In the genomic region with DNA sequence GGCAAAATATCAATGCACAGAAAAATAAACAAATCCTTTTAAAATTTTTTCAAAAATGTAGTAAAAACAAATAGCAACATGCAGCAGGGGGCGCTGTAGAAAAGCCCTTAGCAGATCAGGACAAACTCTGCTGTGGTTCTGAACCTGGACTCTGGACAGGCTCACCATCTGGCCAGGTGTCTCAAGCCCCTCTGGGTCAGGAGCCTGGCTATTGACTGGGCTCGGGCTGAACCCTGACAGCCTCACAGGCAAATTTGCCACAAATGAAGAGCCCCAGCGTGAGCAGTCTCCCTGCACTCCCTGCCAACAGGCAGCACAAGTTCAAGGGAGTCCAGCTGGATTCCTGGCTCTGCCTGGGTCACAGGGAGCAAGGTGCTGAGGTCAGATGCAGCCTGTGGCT, we compare ENCODE assay signal across 9 mouse cellular contexts. TPM values are rescaled to one million over a fixed set of nuclear protein-coding genes. Genes with fewer than 3 reads are reported as not detected.
DNase-seq lines count a peak whose midpoint lies in the region; ATAC-seq and TF ChIP-seq lines count a peak whose summit lies in the region.
"Had no signal": no experiment of that assay in that cellular context is flagged by ENCODE, and none has a peak within 500 bp of the region (broad histone marks: within the 10 kb centered on the region; RNA-seq: fewer than 3 reads in every experiment).

No protein-coding gene starts in this region.

- no peak for TF ChIP-seq POLR2A in brain, embryonic 14.5 days (IDR thresholded peaks at IDR 0.05; ENCODE audit: borderline replicate concordance, extremely low read depth, insufficient read depth, insufficient read length, poor library complexity, severe bottlenecking)

- 19% methylated on average over 3 of the region's 3 CpGs for WGBS in neural tube, embryonic 11.5 days
- WGBS in neural tube, embryonic 15.5 days = 23% methylated on average over 3 of the region's 3 CpGs
- WGBS in intestine, embryonic 16.5 days = 23% methylated on average over 3 of the region's 3 CpGs

- H3K4me2 ChIP-seq in neural tube, embryonic 11.5 days (ENCODE audit: low read depth) = no peak overlapping the region
- no peak overlapping the region for H3K4me2 ChIP-seq in neural tube, embryonic 15.5 days
- H3K4me2 ChIP-seq in intestine, embryonic 16.5 days (ENCODE audit: low read depth, low read length) = no peak overlapping the region

- peak; percentile 61 for DNase-seq in embryo, embryonic 10 days (ENCODE audit: low spot score)
- DNase-seq in embryo, embryonic 9.5 days (ENCODE audit: extremely low spot score) = no peak
- DNase-seq in neural tube, embryonic 11.5 days (ENCODE audit: low spot score) = peak; percentile 42
- peak; percentile 44 for DNase-seq in brain, embryonic 14.5 days (ENCODE audit: low read depth)
- DNase-seq in lung, postnatal 25 days (ENCODE audit: low spot score) = peak; percentile 59

- no peak for ATAC-seq in neural tube, embryonic 11.5 days (ENCODE audit: insufficient read depth, low FRiP score, low TSS enrichment)
- no peak for ATAC-seq in neural tube, embryonic 15.5 days (ENCODE audit: low FRiP score)
- ATAC-seq in intestine, embryonic 16.5 days = peak; percentile 48; the same call in 1 of the 2 replicates
- no peak for ATAC-seq in erythroid progenitor cell, adult 5-6 weeks (replicated peaks; ENCODE audit: low FRiP score, poor library complexity, severe bottlenecking)

- H3K9me3 ChIP-seq in neural tube, embryonic 11.5 days (ENCODE audit: control insufficient read depth, low read length) = no peaks in the 10 kb centered on the region
- no peaks in the 10 kb centered on the region for H3K9me3 ChIP-seq in neural tube, embryonic 15.5 days (replicated peaks)
- H3K9me3 ChIP-seq in intestine, embryonic 16.5 days (ENCODE audit: control insufficient read depth, low read length) = no peaks in the 10 kb centered on the region
- H3K9me3 ChIP-seq: G1E had no signal

- no peaks in the 10 kb centered on the region for H3K36me3 ChIP-seq in neural tube, embryonic 11.5 days (ENCODE audit: control insufficient read depth, insufficient read depth, low read length)
- no peaks in the 10 kb centered on the region for H3K36me3 ChIP-seq in neural tube, embryonic 15.5 days
- no peaks in the 10 kb centered on the region for H3K36me3 ChIP-seq in intestine, embryonic 16.5 days (ENCODE audit: control insufficient read depth, insufficient read depth, low read length)
- H3K36me3 ChIP-seq: G1E had no signal

- H3K4me1 ChIP-seq in neural tube, embryonic 11.5 days (ENCODE audit: control insufficient read depth, insufficient read depth, low read length) = no peaks in the 10 kb centered on the region
- H3K4me1 ChIP-seq in neural tube, embryonic 15.5 days = peaks cover 16% of the 10 kb centered on the region
- peaks cover 4% of the 10 kb centered on the region; the same call in 1 of the 2 replicates for H3K4me1 ChIP-seq in intestine, embryonic 16.5 days (ENCODE audit: control insufficient read depth, insufficient read depth, low read length)

- H3K4me3 ChIP-seq in neural tube, embryonic 11.5 days (ENCODE audit: low read depth, low read length) = no peak overlapping the region
- no peak overlapping the region for H3K4me3 ChIP-seq in neural tube, embryonic 15.5 days (replicated peaks)
- no peak overlapping the region for H3K4me3 ChIP-seq in intestine, embryonic 16.5 days (ENCODE audit: low read length)

- TF ChIP-seq CTCF in brain, embryonic 14.5 days (IDR thresholded peaks at IDR 0.05; ENCODE audit: borderline replicate concordance, extremely low read depth, insufficient read depth, insufficient read length) = no peak; the same call in 1 of the 2 replicates

- no peak overlapping the region for H3K27ac ChIP-seq in neural tube, embryonic 11.5 days (ENCODE audit: low read depth, low read length)
- no peak overlapping the region for H3K27ac ChIP-seq in neural tube, embryonic 15.5 days (replicated peaks)
- no peak overlapping the region for H3K27ac ChIP-seq in intestine, embryonic 16.5 days (ENCODE audit: low read length)

- no peak overlapping the region for H3K9ac ChIP-seq in neural tube, embryonic 11.5 days (ENCODE audit: low read length)
- H3K9ac ChIP-seq in neural tube, embryonic 15.5 days (replicated peaks) = no peak overlapping the region
- H3K9ac ChIP-seq in intestine, embryonic 16.5 days (ENCODE audit: low read depth, low read length) = no peak overlapping the region

- no peaks in the 10 kb centered on the region for H3K27me3 ChIP-seq in neural tube, embryonic 11.5 days (ENCODE audit: control insufficient read depth, insufficient read depth, low read length)
- H3K27me3 ChIP-seq in neural tube, embryonic 15.5 days (replicated peaks) = no peaks in the 10 kb centered on the region; the same call in 1 of the 2 replicates
- no peaks in the 10 kb centered on the region for H3K27me3 ChIP-seq in intestine, embryonic 16.5 days (replicated peaks; ENCODE audit: control insufficient read depth, insufficient read depth, low read length)

RNA-seq across cellular contexts. Expression of a gene that starts 20.0 kb away (rescaled TPM):
- polyA plus RNA-seq in neural tube, embryonic 11.5 days (2014; fragmentation: Nextera tagmentation; extraction: Ambion mirVana) = 6.2 and 6.9 TPM in 2 replicates
- 4.2 and 21.7 TPM in 2 replicates for polyA plus RNA-seq in neural tube, embryonic 15.5 days (2015; fragmentation: Nextera tagmentation; extraction: Ambion mirVana)
- polyA plus RNA-seq in brain, embryonic 14.5 days (2012; rRNA removed) = 2.8 and 3.6 TPM in 2 replicates
- 538 and 653 TPM in 2 replicates for polyA plus RNA-seq in intestine, embryonic 16.5 days (2015; fragmentation: Nextera tagmentation; extraction: Ambion mirVana)
- 0.72 and 16.8 TPM in 2 replicates for total RNA-seq in erythroid progenitor cell, adult 5-6 weeks (2015; ENCODE audit: low replicate concordance)
- total RNA-seq in erythroid progenitor cell, adult 5-6 weeks (2017; ENCODE audit: low replicate concordance) = 5.1 and 8.6 TPM in 2 replicates

RNA-seq across cellular contexts. Expression of a gene that starts 36.0 kb away (rescaled TPM):
- polyA plus RNA-seq in neural tube, embryonic 11.5 days (2014; fragmentation: Nextera tagmentation; extraction: Ambion mirVana) = 23.8 and 27.1 TPM in 2 replicates
- polyA plus RNA-seq in neural tube, embryonic 15.5 days (2015; fragmentation: Nextera tagmentation; extraction: Ambion mirVana) = 40.2 and 43.4 TPM in 2 replicates
- polyA plus RNA-seq in brain, embryonic 14.5 days (2012; rRNA removed) = 44.3 and 52.1 TPM in 2 replicates
- polyA plus RNA-seq in intestine, embryonic 16.5 days (2015; fragmentation: Nextera tagmentation; extraction: Ambion mirVana) = 7.0 and 8.9 TPM in 2 replicates
- total RNA-seq in erythroid progenitor cell, adult 5-6 weeks (2015; ENCODE audit: low replicate concordance) = 18.4 and 39.4 TPM in 2 replicates
- 10.5 and 15.8 TPM in 2 replicates for total RNA-seq in erythroid progenitor cell, adult 5-6 weeks (2017; ENCODE audit: low replicate concordance)

Comparison
In these comparisons a context has a peak if more than half of its experiments do, and no peak if none do; other contexts are left out.
1. RNA of a gene that starts 20.0 kb away (polyA plus RNA-seq): 538 to 653 TPM in intestine, embryonic 16.5 days; 6.2 to 6.9 TPM in neural tube, embryonic 11.5 days, 4.2 to 21.7 TPM in neural tube, embryonic 15.5 days and 2.8 to 3.6 TPM in brain, embryonic 14.5 days; every median in the first group is over 10 times any median in the second.